Mouse (Mus musculus): ENCODE data around the gene Alkbh8. TPM values are rescaled to one million over a fixed set of nuclear protein-coding genes. Genes with fewer than 3 reads are reported as not detected.

Gene Alkbh8
- polyA plus RNA-seq, 1 experiment: 1.0 TPM

Other genes starting within 250 kb of the Alkbh8 start
- gene Cwf19l2, start 68.5 kb downstream of the Alkbh8 start, polyA plus RNA-seq (2012; rRNA removed): 0.47 and 0.55 TPM in 2 replicates
- gene Gucy1a2, start 197.6 kb downstream of the Alkbh8 start, polyA plus RNA-seq (2012; rRNA removed): 0.09 and 0.15 TPM in 2 replicates

All from large intestine, adult 2 months (tissue).